Mouse (Mus musculus) liver, embryonic 14 days (tissue): Measurements from ENCODE around the gene Wdr70. TPM values are rescaled to one million over a fixed set of nuclear protein-coding genes. Genes with fewer than 3 reads are reported as not detected.

ENCODE experiments used
- polyA plus RNA-seq: library from polyadenylated mRNA; depleted of rRNA; stranded (reverse); fragments of >200 nt; gene quantifications from 2 replicates; pipeline ENCODE4 v1.2.3, GENCODE M21; 2012; rRNA removed

The Wdr70 gene
- 10.0 and 13.1 TPM in 2 replicates for polyA plus RNA-seq

DNA sequence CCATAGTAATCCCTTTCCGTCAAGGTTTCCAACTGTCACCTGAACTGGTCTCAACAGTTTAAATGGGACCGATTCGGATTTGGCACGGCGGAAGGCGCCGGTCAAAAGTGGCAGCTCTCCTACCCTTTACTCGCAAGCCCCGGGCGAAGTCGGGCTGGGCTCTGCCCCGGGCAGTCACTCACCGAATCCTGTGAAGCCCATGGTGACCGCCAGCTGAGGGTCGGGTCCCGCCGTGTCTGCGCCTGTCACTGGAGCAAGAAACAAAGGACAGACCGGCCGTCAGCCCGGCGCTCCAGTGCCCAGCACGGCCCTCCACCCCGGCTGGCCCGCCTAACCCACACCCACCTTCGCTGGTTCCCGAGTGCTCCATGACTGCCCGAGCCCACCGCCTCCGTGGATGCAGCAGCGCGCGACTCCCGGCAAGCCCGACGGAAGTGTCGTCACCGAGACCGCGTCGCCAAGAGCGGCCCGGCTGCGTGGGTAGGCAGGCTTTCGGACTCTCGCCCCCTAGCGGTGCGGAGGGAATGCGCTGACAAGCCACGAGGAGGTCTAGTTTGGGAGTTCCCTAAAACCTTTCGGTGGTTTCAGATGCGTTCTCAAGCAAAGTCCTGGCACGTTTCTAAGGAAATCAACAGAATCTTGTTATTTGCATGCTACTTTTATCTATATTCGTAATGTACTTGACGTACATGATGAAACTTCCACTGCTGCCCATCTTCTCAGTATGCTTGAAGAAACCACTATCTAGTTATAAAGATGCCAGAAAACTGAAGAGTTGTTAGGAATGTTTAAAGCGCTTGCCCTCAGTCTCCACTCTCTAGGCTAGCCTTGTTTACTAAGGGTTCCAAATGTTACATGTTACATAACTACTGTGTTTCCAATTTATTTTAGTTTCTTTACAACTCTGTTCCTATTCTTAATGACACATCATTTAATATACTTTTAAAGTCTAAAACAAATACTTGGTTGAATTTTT lies at the start of gene Wdr70:
Wdr70 (minus strand) TSS at position 436 of the 976 bp plus-strand sequence.

DNA sequence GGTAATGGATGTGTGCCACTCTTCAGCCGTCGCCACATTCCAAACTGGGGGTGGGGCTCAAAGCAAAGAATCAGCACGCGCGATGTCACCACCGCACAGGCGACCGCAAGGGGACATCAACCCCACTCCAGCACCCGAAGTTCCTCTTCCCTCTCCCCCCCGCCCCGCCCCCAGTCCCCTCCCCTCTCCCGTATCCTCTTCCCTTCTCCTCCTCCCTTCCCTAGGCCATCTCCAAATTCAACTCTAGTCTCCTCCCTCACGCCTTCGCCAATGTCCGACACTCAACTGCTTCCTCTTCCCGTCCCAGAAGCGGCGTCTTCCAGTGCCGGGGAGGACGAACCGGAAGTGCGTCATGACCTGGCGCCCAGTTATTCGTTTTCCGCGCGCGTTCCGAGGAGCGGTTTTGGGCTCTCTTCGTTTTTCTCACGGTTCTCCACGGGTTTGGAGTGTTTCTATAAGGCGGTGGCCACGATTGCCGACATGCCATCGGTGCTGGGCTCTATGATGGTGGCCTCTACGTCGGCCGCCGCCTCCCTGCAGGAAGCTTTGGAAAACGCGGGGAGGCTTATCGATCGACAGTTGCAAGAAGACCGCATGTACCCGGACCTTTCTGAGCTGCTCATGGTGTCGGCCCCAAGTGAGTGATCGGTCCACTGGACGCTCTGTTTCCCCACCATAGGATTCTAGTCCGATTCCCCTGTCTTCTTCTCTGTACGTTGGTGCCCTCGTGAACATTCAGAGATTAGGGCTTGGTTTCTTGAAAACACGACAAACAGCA lies 10.1 kb upstream of the Wdr70 start, which contains the start of gene Nup155:
Nup155 (plus strand) TSS at position 308 of the 778 bp plus-strand sequence.

Other genes starting within 250 kb of the Wdr70 start
- gene Nup155, start 10.1 kb upstream of the Wdr70 start, polyA plus RNA-seq: 11.4 and 13.2 TPM in 2 replicates
- 0.61 and 0.66 TPM in 2 replicates for gene Cplane1, start 69.9 kb upstream of the Wdr70 start, polyA plus RNA-seq